ENCODE assay signal across 27 mouse cellular contexts in genomic region chr11:105913580-105913979, GRCm38 (mm10). TPM values are rescaled to one million over a fixed set of nuclear protein-coding genes. Genes with fewer than 3 reads are reported as not detected.
A peak's percentile ranks its signal among the peaks of the same experiment; 100 is the strongest.
DNase-seq lines count a peak whose midpoint lies in the region; ATAC-seq lines count a peak whose summit lies in the region.
"Had no signal": no experiment of that assay in that cellular context is flagged by ENCODE, and none has a peak within 500 bp of the region (broad histone marks: within the 10 kb centered on the region; RNA-seq: fewer than 3 reads in every experiment).

No protein-coding gene starts in this region.

- H3K27me3 ChIP-seq in kidney, embryonic 15.5 days = no peaks in the 10 kb centered on the region
- no peaks in the 10 kb centered on the region for H3K27me3 ChIP-seq in heart, embryonic 10.5 days (ENCODE audit: insufficient read depth, poor library complexity, severe bottlenecking)
- H3K27me3 ChIP-seq: heart, embryonic 13.5 days; hindbrain, embryonic 12.5 days; limb, embryonic 12.5 days had no signal

- no peaks in the 10 kb centered on the region for H3K4me1 ChIP-seq in kidney, embryonic 15.5 days
- H3K4me1 ChIP-seq in heart, embryonic 10.5 days = no peaks in the 10 kb centered on the region
- H3K4me1 ChIP-seq: embryonic facial prominence, embryonic 10.5 days; hindbrain, embryonic 12.5 days; limb, embryonic 12.5 days; midbrain, embryonic 10.5 days had no signal

- WGBS in kidney, embryonic 15.5 days = 42% methylated on average over 5 of the region's 5 CpGs
- 62% methylated on average over 5 of the region's 5 CpGs for WGBS in heart, embryonic 10.5 days

- peaks cover 19% of the 10 kb centered on the region for H3K36me3 ChIP-seq in kidney, embryonic 15.5 days
- H3K36me3 ChIP-seq in heart, embryonic 10.5 days = peaks cover 53% of the 10 kb centered on the region
- H3K36me3 ChIP-seq: midbrain, embryonic 10.5 days had no signal

- no peak for ATAC-seq in kidney, embryonic 15.5 days (replicated peaks; ENCODE audit: low FRiP score)
- ATAC-seq: forebrain, embryonic 16.5 days; intestine, postnatal 0 days; liver, postnatal 0 days; lung, postnatal 0 days; midbrain, embryonic 16.5 days had no signal

- no peaks in the 10 kb centered on the region for H3K9me3 ChIP-seq in kidney, embryonic 15.5 days (replicated peaks)
- no peaks in the 10 kb centered on the region for H3K9me3 ChIP-seq in heart, embryonic 10.5 days
- H3K9me3 ChIP-seq: embryonic facial prominence, embryonic 10.5 days; heart, embryonic 13.5 days; hindbrain, embryonic 12.5 days; limb, embryonic 12.5 days; midbrain, embryonic 10.5 days had no signal

- peak; percentile 56 for DNase-seq in layer of hippocampus, adult 9-11 months
- DNase-seq in layer of hippocampus, adult 9-10 months (ENCODE audit: low spot score) = no peak
- DNase-seq in right cerebral cortex, postnatal 36 days (ENCODE audit: low spot score in 2 of 2) = peak; percentile 52 to 64
- DNase-seq in right cerebral cortex, postnatal 4 days = no peak
- DNase-seq in left cerebral cortex, postnatal 14 days (ENCODE audit: low spot score in 2 of 2) = peak; percentile 40 to 61
- DNase-seq in heart, embryonic 10.5 days (ENCODE audit: low spot score) = no peak
- DNase-seq: adrenal gland, postnatal 36 days; cerebellum, adult 11 months; cerebellum, adult 9-11 months; gastrocnemius, postnatal 14 days; heart, adult 18-20 months; kidney, postnatal 4 days; liver, postnatal 0 days; right cerebral cortex, postnatal 25 days; thymus, postnatal 25 days had no signal

- H3K27ac ChIP-seq in kidney, embryonic 15.5 days = no peak overlapping the region
- H3K27ac ChIP-seq in heart, embryonic 10.5 days = no peak overlapping the region
- H3K27ac ChIP-seq: embryonic facial prominence, embryonic 10.5 days; heart, embryonic 13.5 days; hindbrain, embryonic 12.5 days; limb, embryonic 12.5 days; midbrain, embryonic 10.5 days had no signal

- intact Hi-C loops in left cerebral cortex, postnatal 14 days (cut with DNase I) = loop anchor here (5.0 to 10.0 kb wide), 3 partner anchors 229 to 566 kb away; no protein-coding TSS in a partner anchor

- no peak overlapping the region for H3K4me2 ChIP-seq in kidney, embryonic 15.5 days
- H3K4me2 ChIP-seq: heart, embryonic 13.5 days; hindbrain, embryonic 12.5 days; limb, embryonic 12.5 days; liver, embryonic 11.5 days had no signal

- no peak overlapping the region for H3K4me3 ChIP-seq in kidney, embryonic 15.5 days (replicated peaks)
- no peak overlapping the region for H3K4me3 ChIP-seq in heart, embryonic 10.5 days
- H3K4me3 ChIP-seq: embryonic facial prominence, embryonic 10.5 days; heart, embryonic 13.5 days; hindbrain, embryonic 12.5 days; limb, embryonic 12.5 days; midbrain, embryonic 10.5 days; myocyte had no signal

- no peak overlapping the region for H3K9ac ChIP-seq in kidney, embryonic 15.5 days
- H3K9ac ChIP-seq: heart, embryonic 13.5 days; hindbrain, embryonic 12.5 days; limb, embryonic 12.5 days; liver, postnatal 0 days had no signal

RNA-seq across cellular contexts. Expression of gene Cyb561, which starts 39.6 kb away (rescaled TPM):
- total RNA-seq in left cerebral cortex, postnatal 14 days (2021) = 10 to 100 TPM; 64.4 to 65.2 TPM
- polyA plus RNA-seq in kidney, embryonic 15.5 days (2015; fragmentation: Nextera tagmentation; extraction: Ambion mirVana) = 28.9 and 39.8 TPM in 2 replicates
- 4.1 and 4.6 TPM in 2 replicates for polyA plus RNA-seq in heart, embryonic 10.5 days (2016; fragmentation: Nextera tagmentation; extraction: Ambion mirVana)

RNA-seq across cellular contexts. Expression of gene Ace, which starts 54.2 kb away (rescaled TPM):
- total RNA-seq in left cerebral cortex, postnatal 14 days (2021) = 10 to 100 TPM in 1 of 2 experiments, 1 to 10 TPM in 1; 9.7 to 10.5 TPM
- polyA plus RNA-seq in kidney, embryonic 15.5 days (2015; fragmentation: Nextera tagmentation; extraction: Ambion mirVana) = 9.8 and 11.1 TPM in 2 replicates
- polyA plus RNA-seq in heart, embryonic 10.5 days (2016; fragmentation: Nextera tagmentation; extraction: Ambion mirVana) = 0.43 and 0.65 TPM in 2 replicates

Comparison
In these comparisons a context has a peak if more than half of its experiments do, and no peak if none do; other contexts are left out.
1. DNase-seq: peak in layer of hippocampus, adult 9-11 months (single experiment), right cerebral cortex, postnatal 36 days (2 of 2) and left cerebral cortex, postnatal 14 days (2 of 2); none in layer of hippocampus, adult 9-10 months (single experiment), right cerebral cortex, postnatal 4 days (single experiment) and heart, embryonic 10.5 days (single experiment).